Mouse (Mus musculus) splenic B cell, adult 2 months (primary cell): ENCODE measurements around the gene Ankrd16.

ENCODE experiments used
- DNase-seq: peaks from one replicate; pipeline ENCODE4 v3.0.0-alpha.2; 2011; ENCODE audit warnings: low read depth, low spot score
- H3K27me3 ChIP-seq: 2 replicates; pipeline ENCODE4 v1.6.1; 2012; ENCODE audit warnings: mild to moderate bottlenecking, low read length, moderate library complexity, mixed read lengths; ENCODE audit not compliant: control insufficient read depth, poor library complexity, insufficient read depth, severe bottlenecking
- H3K36me3 ChIP-seq: 2 replicates; pipeline ENCODE4 v1.6.1; 2012; ENCODE audit warnings: mild to moderate bottlenecking, low read length, moderate library complexity, mixed read lengths; ENCODE audit not compliant: control insufficient read depth, poor library complexity, insufficient read depth, severe bottlenecking

Gene Ankrd16

GRCm38 (mm10) chr2:11777091-11778068 is at the start of gene Ankrd16, which contains the start of gene Fbh1:
Gene Ankrd16 (plus strand): TSS chr2:11777876.
Gene Fbh1 (minus strand): TSS chr2:11777582.
- peak; percentile 100 for DNase-seq
- no peaks in the 10 kb centered on the region for H3K27me3 ChIP-seq
- H3K36me3 ChIP-seq: peaks cover 8% of the 10 kb centered on the region

GRCm38 (mm10) chr2:11729091-11729490 is 48.6 kb upstream of the Ankrd16 start:
- Histone ChIP-seq H3K27me3 (no peaks in the 10 kb centered on the region), H3K36me3 (no peaks in the 10 kb centered on the region)
- DNase-seq: no peak

- Histone ChIP-seq H3K36me3 (no peaks in the 10 kb centered on the region), H3K27me3 (no peaks in the 10 kb centered on the region)
- no peak for DNase-seq
Measured at GRCm38 (mm10) chr2:11732978-11733377, 44.7 kb upstream of the Ankrd16 start.

GRCm38 (mm10) chr2:11735853-11736252 is 41.8 kb upstream of the Ankrd16 start:
- DNase-seq: no peak
- no peaks in the 10 kb centered on the region for H3K36me3 ChIP-seq
- H3K27me3 ChIP-seq: no peaks in the 10 kb centered on the region

- H3K27me3 ChIP-seq: no peaks in the 10 kb centered on the region
- peaks cover 2% of the 10 kb centered on the region for H3K36me3 ChIP-seq
- no peak for DNase-seq
Measured at GRCm38 (mm10) chr2:11738794-11739193, 38.9 kb upstream of the Ankrd16 start.

- Histone ChIP-seq H3K36me3 (peaks cover 2% of the 10 kb centered on the region), H3K27me3 (no peaks in the 10 kb centered on the region)
- DNase-seq: peak; percentile 24
Measured at GRCm38 (mm10) chr2:11739516-11740051, 38.1 kb upstream of the Ankrd16 start.

GRCm38 (mm10) chr2:11762541-11762940 is 15.1 kb upstream of the Ankrd16 start:
- DNase-seq: no peak
- Histone ChIP-seq H3K27me3 (no peaks in the 10 kb centered on the region), H3K36me3 (peaks cover 5% of the 10 kb centered on the region; the same call in 1 of the 2 replicates)

GRCm38 (mm10) chr2:11765694-11766093 is 12.0 kb upstream of the Ankrd16 start:
- DNase-seq: no peak
- H3K36me3 ChIP-seq: peaks cover 3% of the 10 kb centered on the region; the same call in 1 of the 2 replicates
- H3K27me3 ChIP-seq: no peaks in the 10 kb centered on the region

- Histone ChIP-seq H3K27me3 (no peaks in the 10 kb centered on the region), H3K36me3 (peaks cover 3% of the 10 kb centered on the region; the same call in 1 of the 2 replicates)
- DNase-seq: peak; percentile 45
Measured at GRCm38 (mm10) chr2:11766485-11767160, 11.1 kb upstream of the Ankrd16 start.

- DNase-seq: no peak
- H3K27me3 ChIP-seq: no peaks in the 10 kb centered on the region
- H3K36me3 ChIP-seq: peaks cover 3% of the 10 kb centered on the region; the same call in 1 of the 2 replicates
Measured at GRCm38 (mm10) chr2:11767161-11767545, 10.5 kb upstream of the Ankrd16 start.

GRCm38 (mm10) chr2:11771701-11772100 is 6.0 kb upstream of the Ankrd16 start:
- DNase-seq: no peak
- Histone ChIP-seq H3K36me3 (no peaks in the 10 kb centered on the region), H3K27me3 (no peaks in the 10 kb centered on the region)

- H3K27me3 ChIP-seq: no peaks in the 10 kb centered on the region
- H3K36me3 ChIP-seq: no peaks in the 10 kb centered on the region
- no peak for DNase-seq
Measured at GRCm38 (mm10) chr2:11772401-11772800, 5.3 kb upstream of the Ankrd16 start.

- no peak for DNase-seq
Measured at GRCm38 (mm10) chr2:11774426-11774825, 3.2 kb upstream of the Ankrd16 start.

GRCm38 (mm10) chr2:11775121-11775520 is 2.6 kb upstream of the Ankrd16 start:
- no peak for DNase-seq
- H3K27me3 ChIP-seq: no peaks in the 10 kb centered on the region
- no peaks in the 10 kb centered on the region; the same call in 1 of the 2 replicates for H3K36me3 ChIP-seq

More at GRCm38 (mm10) chr2:11774426-11774825, 3.2 kb upstream of the Ankrd16 start:
- H3K36me3 ChIP-seq: no peaks in the 10 kb centered on the region; the same call in 1 of the 2 replicates
- no peaks in the 10 kb centered on the region for H3K27me3 ChIP-seq
